Comparison of ENCODE assay signal across 16 mouse cellular contexts in the genomic region with DNA sequence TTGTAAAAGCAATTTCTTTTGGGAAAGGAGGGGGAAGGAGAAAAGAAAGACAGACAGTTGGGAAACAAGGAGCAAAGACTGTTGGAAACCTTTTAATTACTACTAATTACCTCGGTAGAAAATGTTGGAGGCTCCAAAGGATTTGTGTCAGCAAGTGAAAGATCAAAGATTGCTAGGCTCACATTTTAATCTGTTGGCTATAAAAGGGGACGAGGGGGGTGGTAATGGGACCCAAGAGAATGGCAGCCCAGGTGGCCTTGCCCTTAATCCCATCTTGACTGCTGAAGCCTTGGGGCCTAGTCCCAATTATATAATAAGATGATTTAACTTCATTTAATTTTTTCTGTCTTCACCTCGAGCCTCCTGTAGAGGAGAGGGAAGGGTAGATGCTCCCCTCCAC.
"Had no signal": no experiment of that assay in that cellular context is flagged by ENCODE, and none has a peak within 500 bp of the region (broad histone marks: within the 10 kb centered on the region; RNA-seq: fewer than 3 reads in every experiment).

No protein-coding gene starts in this region.

- H3K27me3 ChIP-seq: neural tube, embryonic 12.5 days; neural tube, embryonic 13.5 days; neural tube, embryonic 15.5 days; stomach, embryonic 15.5 days had no signal

- H3K9ac ChIP-seq: neural tube, embryonic 12.5 days; neural tube, embryonic 13.5 days; neural tube, embryonic 15.5 days; stomach, embryonic 15.5 days had no signal

- H3K4me2 ChIP-seq: neural tube, embryonic 12.5 days; neural tube, embryonic 13.5 days; neural tube, embryonic 15.5 days; stomach, embryonic 15.5 days had no signal

- H3K9me3 ChIP-seq: neural tube, embryonic 12.5 days; neural tube, embryonic 13.5 days; neural tube, embryonic 15.5 days; stomach, embryonic 15.5 days had no signal

- H3K27ac ChIP-seq: neural tube, embryonic 12.5 days; neural tube, embryonic 13.5 days; neural tube, embryonic 15.5 days; stomach, embryonic 15.5 days; stomach, postnatal 0 days had no signal

- H3K4me1 ChIP-seq: neural tube, embryonic 12.5 days; neural tube, embryonic 13.5 days; neural tube, embryonic 15.5 days; stomach, embryonic 15.5 days had no signal

- DNase-seq: right cerebral cortex, adult 18-20 months; right cerebral cortex, postnatal 14 days; right cerebral cortex, postnatal 25 days; right cerebral cortex, postnatal 4 days; spleen, adult 18-20 months; thymus, adult 18-20 months; thymus, adult 2 months; thymus, postnatal 14 days; thymus, postnatal 25 days; thymus, postnatal 36 days; thymus, postnatal 4 days had no signal

- H3K36me3 ChIP-seq: neural tube, embryonic 12.5 days; neural tube, embryonic 13.5 days; neural tube, embryonic 15.5 days; stomach, embryonic 15.5 days had no signal

- H3K4me3 ChIP-seq: neural tube, embryonic 12.5 days; neural tube, embryonic 13.5 days; neural tube, embryonic 15.5 days; stomach, embryonic 15.5 days had no signal
